ENCODE assay signal across 11 mouse cellular contexts in the genomic region with DNA sequence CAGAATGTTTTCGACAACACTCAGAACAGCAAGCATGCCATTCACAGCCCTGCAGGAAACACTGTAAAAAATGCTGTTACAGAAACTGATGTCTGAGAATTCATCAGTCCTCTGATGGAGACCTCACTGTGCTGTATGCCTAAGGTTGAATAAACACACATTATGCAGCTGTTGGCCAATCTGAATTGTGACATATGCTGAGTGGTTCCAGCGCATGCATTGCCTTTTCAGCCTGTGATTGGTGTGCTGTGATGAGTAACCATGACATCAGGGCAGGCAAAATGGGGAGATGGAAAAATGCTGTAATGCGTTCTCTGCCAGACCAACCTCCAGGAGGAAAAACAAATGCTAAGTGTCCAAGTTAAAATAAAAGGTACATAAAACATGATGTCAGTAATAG.
A peak's percentile ranks its signal among the peaks of the same experiment; 100 is the strongest.
DNase-seq lines count a peak whose midpoint lies in the region; ATAC-seq and TF ChIP-seq lines count a peak whose summit lies in the region.
"Had no signal": no experiment of that assay in that cellular context is flagged by ENCODE, and none has a peak within 500 bp of the region (broad histone marks: within the 10 kb centered on the region; RNA-seq: fewer than 3 reads in every experiment).

No protein-coding gene starts in this region.

- no peak overlapping the region for H3K27ac ChIP-seq in forebrain, embryonic 13.5 days
- no peak overlapping the region for H3K27ac ChIP-seq in forebrain, embryonic 11.5 days (ENCODE audit: low read depth, low read length)
- H3K27ac ChIP-seq in lung, embryonic 14.5 days (ENCODE audit: low read depth), result no peak overlapping the region
- H3K27ac ChIP-seq: lung, embryonic 15.5 days had no signal

- no peaks in the 10 kb centered on the region for H3K4me1 ChIP-seq in forebrain, embryonic 13.5 days
- H3K4me1 ChIP-seq in forebrain, embryonic 11.5 days (replicated peaks; ENCODE audit: control insufficient read depth, insufficient read depth, low read length), result no peaks in the 10 kb centered on the region
- no peaks in the 10 kb centered on the region for H3K4me1 ChIP-seq in lung, embryonic 14.5 days (ENCODE audit: insufficient read depth)
- H3K4me1 ChIP-seq: lung, embryonic 15.5 days had no signal

- ATAC-seq in forebrain, embryonic 13.5 days, result peak; percentile 53; the same call in 1 of the 2 replicates
- no peak for ATAC-seq in forebrain, embryonic 11.5 days (replicated peaks; ENCODE audit: low FRiP score)
- peak; percentile 89 for ATAC-seq in lung, embryonic 14.5 days (ENCODE audit: insufficient read depth)
- ATAC-seq: inflammation-experienced regulatory T-cells, adult 6 months had no signal

- no peaks in the 10 kb centered on the region for H3K36me3 ChIP-seq in forebrain, embryonic 13.5 days (ENCODE audit: poor library complexity, severe bottlenecking)
- no peaks in the 10 kb centered on the region for H3K36me3 ChIP-seq in forebrain, embryonic 11.5 days (ENCODE audit: control insufficient read depth, insufficient read depth, low read length)
- H3K36me3 ChIP-seq in lung, embryonic 14.5 days (ENCODE audit: insufficient read depth), result no peaks in the 10 kb centered on the region
- H3K36me3 ChIP-seq: lung, embryonic 15.5 days had no signal

- no peaks in the 10 kb centered on the region for H3K9me3 ChIP-seq in forebrain, embryonic 13.5 days (replicated peaks)
- H3K9me3 ChIP-seq in forebrain, embryonic 11.5 days (ENCODE audit: control insufficient read depth, low read length), result no peaks in the 10 kb centered on the region
- no peaks in the 10 kb centered on the region for H3K9me3 ChIP-seq in lung, embryonic 14.5 days (ENCODE audit: low read depth, low read length)
- H3K9me3 ChIP-seq: lung, embryonic 15.5 days had no signal

- H3K9ac ChIP-seq in forebrain, embryonic 13.5 days, result no peak overlapping the region
- no peak overlapping the region for H3K9ac ChIP-seq in forebrain, embryonic 11.5 days (ENCODE audit: low read length)
- H3K9ac ChIP-seq in lung, embryonic 14.5 days, result no peak overlapping the region
- H3K9ac ChIP-seq: lung, embryonic 15.5 days had no signal

- H3K27me3 ChIP-seq in forebrain, embryonic 13.5 days, result no peaks in the 10 kb centered on the region
- H3K27me3 ChIP-seq in forebrain, embryonic 11.5 days (ENCODE audit: control insufficient read depth, insufficient read depth, low read length), result no peaks in the 10 kb centered on the region
- no peaks in the 10 kb centered on the region for H3K27me3 ChIP-seq in lung, embryonic 14.5 days (ENCODE audit: insufficient read depth, low read length)
- H3K27me3 ChIP-seq: lung, embryonic 15.5 days had no signal

- H3K4me3 ChIP-seq in forebrain, embryonic 13.5 days, result no peak overlapping the region
- H3K4me3 ChIP-seq in forebrain, embryonic 11.5 days (ENCODE audit: low read depth, low read length), result no peak overlapping the region
- H3K4me3 ChIP-seq in lung, embryonic 14.5 days (ENCODE audit: low read depth, low read length), result no peak overlapping the region
- H3K4me3 ChIP-seq: lung, embryonic 15.5 days had no signal

- H3K4me2 ChIP-seq in forebrain, embryonic 13.5 days, result no peak overlapping the region
- H3K4me2 ChIP-seq in forebrain, embryonic 11.5 days (ENCODE audit: low read depth, low read length, severe bottlenecking), result no peak overlapping the region
- no peak overlapping the region for H3K4me2 ChIP-seq in lung, embryonic 14.5 days
- H3K4me2 ChIP-seq: lung, embryonic 15.5 days had no signal

- 83% methylated on average over 3 of the region's 3 CpGs for WGBS in forebrain, embryonic 13.5 days
- 91% methylated on average over 3 of the region's 3 CpGs for WGBS in forebrain, embryonic 11.5 days
- 45% methylated on average over 3 of the region's 3 CpGs for WGBS in lung, embryonic 14.5 days

- no peak for TF ChIP-seq CTCF in lung, embryonic 14.5 days (IDR thresholded peaks at IDR 0.05; ENCODE audit: low read depth)

- DNase-seq in forebrain, embryonic 11.5 days (ENCODE audit: low spot score), result no peak
- DNase-seq in lung, embryonic 14.5 days, result peak; percentile 38
- DNase-seq in lung, postnatal 14 days, result no peak
- DNase-seq in brain, adult 2 months (ENCODE audit: low read depth, low spot score), result peak; percentile 50
- DNase-seq in layer of hippocampus, postnatal 36 days, result peak; percentile 3 to 7
- no peak for DNase-seq in ovary, postnatal 10 days (ENCODE audit: low spot score)
- no peak for DNase-seq in heart, adult 9 months (ENCODE audit: low spot score in 2 of 2)
- DNase-seq: gastrocnemius, postnatal 25 days had no signal

Comparison
In these comparisons a context has a peak if more than half of its experiments do, and no peak if none do; other contexts are left out.
1. DNase-seq: peak in lung, embryonic 14.5 days (single experiment), brain, adult 2 months (single experiment) and layer of hippocampus, postnatal 36 days (2 of 2); none in forebrain, embryonic 11.5 days (single experiment), lung, postnatal 14 days (single experiment), ovary, postnatal 10 days (single experiment) and heart, adult 9 months (0 of 2).